20 mouse cellular contexts compared by ENCODE assay signal in genomic region chr6:33690601-33691000, GRCm38 (mm10).
DNase-seq lines count a peak whose midpoint lies in the region; TF ChIP-seq lines count a peak whose summit lies in the region.
"Had no signal": no experiment of that assay in that cellular context is flagged by ENCODE, and none has a peak within 500 bp of the region (broad histone marks: within the 10 kb centered on the region; RNA-seq: fewer than 3 reads in every experiment).

No protein-coding gene starts in this region.

- intact Hi-C loops in left cerebral cortex, postnatal 36 days (cut with DNase I) = no loop called here
- intact Hi-C loops in left cerebral cortex, postnatal 4 days (cut with DNase I) = no loop called here

- no peak for DNase-seq in layer of hippocampus, adult 2 months (ENCODE audit: low spot score in 2 of 2)
- DNase-seq in layer of hippocampus, adult 11-12 months (ENCODE audit: low spot score) = no peak
- peak; percentile 12 to 16 for DNase-seq in left cerebral cortex, postnatal 36 days (ENCODE audit: low spot score in 2 of 2)
- DNase-seq in left cerebral cortex, postnatal 4 days = no peak
- peak; percentile 64 for DNase-seq in brain, adult 2 months (ENCODE audit: low read depth, low spot score)
- DNase-seq in telencephalon, adult 2 months (ENCODE audit: low read depth, low spot score) = peak; percentile 60
- DNase-seq: adrenal gland, adult 2 months; adrenal gland, postnatal 25 days; cerebellum, adult 8-10 months; cerebellum, postnatal 14 days; embryo, embryonic 11 days; gastrocnemius, adult 2 months; gastrocnemius, postnatal 25 days; heart, postnatal 10 days; heart, postnatal 4 days had no signal

- TF ChIP-seq CTCF in layer of hippocampus, adult 2 months (conservative IDR thresholded peaks at IDR 0.05) = no peak

- peak overlapping the region; percentile 64 for H3K27ac ChIP-seq in layer of hippocampus, adult 2 months
- H3K27ac ChIP-seq: embryonic facial prominence, embryonic 15.5 days; forebrain, embryonic 10.5 days; gastrocnemius, adult 2 months; heart, embryonic 10.5 days; hindbrain, embryonic 12.5 days had no signal

- no peak overlapping the region for H3K4me3 ChIP-seq in layer of hippocampus, adult 2 months
- H3K4me3 ChIP-seq: embryonic facial prominence, embryonic 15.5 days; erythroblast, embryonic 14.5 days; forebrain, embryonic 10.5 days; gastrocnemius, adult 2 months; heart, embryonic 10.5 days; hindbrain, embryonic 12.5 days had no signal

Comparison
In these comparisons a context has a peak if more than half of its experiments do, and no peak if none do; other contexts are left out.
1. DNase-seq: peak in left cerebral cortex, postnatal 36 days (2 of 2), brain, adult 2 months (single experiment) and telencephalon, adult 2 months (single experiment); none in layer of hippocampus, adult 2 months (0 of 2), layer of hippocampus, adult 11-12 months (single experiment) and left cerebral cortex, postnatal 4 days (single experiment).